ENCODE assay signal across 15 mouse cellular contexts in genomic region chr1:63214631-63215030, GRCm38 (mm10). TPM values are rescaled to one million over a fixed set of nuclear protein-coding genes. Genes with fewer than 3 reads are reported as not detected.
DNase-seq lines count a peak whose midpoint lies in the region; ATAC-seq and TF ChIP-seq lines count a peak whose summit lies in the region.
"Had no signal": no experiment of that assay in that cellular context is flagged by ENCODE, and none has a peak within 500 bp of the region (broad histone marks: within the 10 kb centered on the region; RNA-seq: fewer than 3 reads in every experiment).

No protein-coding gene starts in this region.

- no peak overlapping the region for H3K4me3 ChIP-seq in limb, embryonic 13.5 days
- H3K4me3 ChIP-seq in limb, embryonic 10.5 days, result no peak overlapping the region
- peak overlapping the region; percentile 25; the same call in 1 of the 2 replicates for H3K4me3 ChIP-seq in brown adipose tissue, adult 24 weeks (ENCODE audit: insufficient read depth, low read depth, low read length)
- no peak overlapping the region for H3K4me3 ChIP-seq in midbrain, postnatal 0 days (ENCODE audit: low read depth, low read length)
- H3K4me3 ChIP-seq: liver, embryonic 12.5 days had no signal

- H3K4me1 ChIP-seq in limb, embryonic 13.5 days, result peaks cover 16% of the 10 kb centered on the region
- peaks cover 13% of the 10 kb centered on the region; the same call in 1 of the 2 replicates for H3K4me1 ChIP-seq in limb, embryonic 10.5 days
- no peaks in the 10 kb centered on the region for H3K4me1 ChIP-seq in brown adipose tissue, adult 24 weeks (ENCODE audit: control insufficient read depth, insufficient read depth, insufficient read length, low read length)
- H3K4me1 ChIP-seq in midbrain, postnatal 0 days (ENCODE audit: insufficient read depth, low read length), result no peaks in the 10 kb centered on the region
- H3K4me1 ChIP-seq: liver, embryonic 12.5 days had no signal

- H3K9ac ChIP-seq in limb, embryonic 13.5 days, result no peak overlapping the region
- H3K9ac ChIP-seq in midbrain, postnatal 0 days (replicated peaks; ENCODE audit: low read length, poor library complexity, severe bottlenecking), result no peak overlapping the region
- H3K9ac ChIP-seq: kidney, embryonic 15.5 days; liver, embryonic 12.5 days; lung, embryonic 14.5 days had no signal

- no peak overlapping the region for H3K27ac ChIP-seq in limb, embryonic 13.5 days
- H3K27ac ChIP-seq in limb, embryonic 10.5 days, result no peak overlapping the region
- H3K27ac ChIP-seq in brown adipose tissue, adult 24 weeks (replicated peaks; ENCODE audit: low read depth, low read length), result peak overlapping the region; percentile 78
- peak overlapping the region; percentile 39; the same call in 1 of the 2 replicates for H3K27ac ChIP-seq in midbrain, postnatal 0 days (ENCODE audit: low read depth, low read length)
- H3K27ac ChIP-seq: kidney, embryonic 15.5 days; liver, embryonic 12.5 days had no signal

- 35% methylated on average over 7 of the region's 7 CpGs for WGBS in limb, embryonic 13.5 days
- WGBS in limb, embryonic 10.5 days, result 43% methylated on average over 7 of the region's 7 CpGs
- WGBS in midbrain, postnatal 0 days, result 50% methylated on average over 7 of the region's 7 CpGs

- peaks cover 34% of the 10 kb centered on the region for H3K27me3 ChIP-seq in limb, embryonic 13.5 days
- H3K27me3 ChIP-seq in limb, embryonic 10.5 days (ENCODE audit: low read depth, poor library complexity, severe bottlenecking), result peaks cover 51% of the 10 kb centered on the region
- H3K27me3 ChIP-seq in midbrain, postnatal 0 days (ENCODE audit: insufficient read depth, low read length), result no peaks in the 10 kb centered on the region

- 0 out of 2 replicates have a peak, but pooled peaks cover 4% of the 10 kb centered on the region for H3K9me3 ChIP-seq in limb, embryonic 13.5 days
- H3K9me3 ChIP-seq in limb, embryonic 10.5 days (replicated peaks), result no peaks in the 10 kb centered on the region
- H3K9me3 ChIP-seq in midbrain, postnatal 0 days (ENCODE audit: low read length), result no peaks in the 10 kb centered on the region
- H3K9me3 ChIP-seq: kidney, embryonic 15.5 days; liver, embryonic 12.5 days had no signal

- no peak for ATAC-seq in limb, embryonic 13.5 days (ENCODE audit: low FRiP score, low read depth)
- no peak for ATAC-seq in midbrain, postnatal 0 days (ENCODE audit: low FRiP score)
- ATAC-seq: liver, embryonic 12.5 days had no signal

- TF ChIP-seq CTCF in midbrain, postnatal 0 days (IDR thresholded peaks at IDR 0.05), result no peak

- DNase-seq in heart, adult 11 months, result peak; percentile 82
- no peak for DNase-seq in heart, postnatal 4 days
- no peak for DNase-seq in limb, embryonic 10.5 days (ENCODE audit: low spot score)
- no peak for DNase-seq in midbrain, postnatal 0 days (ENCODE audit: low spot score)
- DNase-seq in Muller cell, postnatal 12 days (ENCODE audit: inconsistent ontology term), result no peak
- DNase-seq: cerebellum, postnatal 14 days; gastrocnemius, postnatal 14 days; heart, postnatal 10 days had no signal

- no peaks in the 10 kb centered on the region for H3K36me3 ChIP-seq in limb, embryonic 13.5 days
- H3K36me3 ChIP-seq in limb, embryonic 10.5 days, result no peaks in the 10 kb centered on the region
- H3K36me3 ChIP-seq in midbrain, postnatal 0 days (ENCODE audit: insufficient read depth, low read length), result no peaks in the 10 kb centered on the region
- H3K36me3 ChIP-seq: G1E; kidney, embryonic 15.5 days; liver, embryonic 12.5 days had no signal

- H3K4me2 ChIP-seq in limb, embryonic 13.5 days (replicated peaks), result 0 out of 2 replicates have a peak overlapping the region, but pooled peaks have one; percentile 7
- H3K4me2 ChIP-seq in midbrain, postnatal 0 days (ENCODE audit: low read depth, low read length, poor library complexity, severe bottlenecking), result no peak overlapping the region
- H3K4me2 ChIP-seq: liver, embryonic 12.5 days had no signal

RNA-seq across cellular contexts. Expression of gene Gpr1, which starts 0.3 kb away (rescaled TPM):
- not detected for total RNA-seq in heart, postnatal 4 days (2021)
- 0.22 and 0.25 TPM in 2 replicates for polyA plus RNA-seq in limb, embryonic 13.5 days (2015; fragmentation: Nextera tagmentation; extraction: Ambion mirVana)
- 0.08 and 0.15 TPM in 2 replicates for polyA plus RNA-seq in limb, embryonic 10.5 days (2016; fragmentation: Nextera tagmentation; extraction: Ambion mirVana)
- polyA plus RNA-seq in brown adipose tissue, adult 24 weeks (2012; ENCODE audit: insufficient read depth, insufficient read length, missing spikeins), result 0.79 and 1.2 TPM in 2 replicates
- total RNA-seq in midbrain, postnatal 0 days (2014; rRNA removed), result 0.16 and 1.2 TPM in 2 replicates
- 1.2 TPM in 2 replicates for polyA plus RNA-seq in midbrain, postnatal 0 days (2015; fragmentation: Nextera tagmentation; extraction: Ambion mirVana)
- polyA plus RNA-seq: C2C12; liver, embryonic 12.5 days; lung, embryonic 14.5 days had no signal

RNA-seq across cellular contexts. Expression of gene Ndufs1, which starts 38.0 kb away (rescaled TPM):
- 100 to 1,000 TPM; 533 to 564 TPM for total RNA-seq in heart, postnatal 4 days (2021)
- 131 and 134 TPM in 2 replicates for polyA plus RNA-seq in limb, embryonic 13.5 days (2015; fragmentation: Nextera tagmentation; extraction: Ambion mirVana)
- 151 and 163 TPM in 2 replicates for polyA plus RNA-seq in limb, embryonic 10.5 days (2016; fragmentation: Nextera tagmentation; extraction: Ambion mirVana)
- polyA plus RNA-seq in brown adipose tissue, adult 24 weeks (2012; ENCODE audit: insufficient read depth, insufficient read length, missing spikeins), result 837 and 962 TPM in 2 replicates
- total RNA-seq in midbrain, postnatal 0 days (2014; rRNA removed), result 117 and 137 TPM in 2 replicates
- polyA plus RNA-seq in midbrain, postnatal 0 days (2015; fragmentation: Nextera tagmentation; extraction: Ambion mirVana), result 128 and 134 TPM in 2 replicates

RNA-seq across cellular contexts. Expression of gene Eef1b2, which starts 38.0 kb away (rescaled TPM):
- 100 to 1,000 TPM; 497 to 542 TPM for total RNA-seq in heart, postnatal 4 days (2021)
- polyA plus RNA-seq in limb, embryonic 13.5 days (2015; fragmentation: Nextera tagmentation; extraction: Ambion mirVana), result 609 and 631 TPM in 2 replicates
- 676 and 742 TPM in 2 replicates for polyA plus RNA-seq in limb, embryonic 10.5 days (2016; fragmentation: Nextera tagmentation; extraction: Ambion mirVana)
- polyA plus RNA-seq in brown adipose tissue, adult 24 weeks (2012; ENCODE audit: insufficient read depth, insufficient read length, missing spikeins), result 440 and 463 TPM in 2 replicates
- 617 and 653 TPM in 2 replicates for total RNA-seq in midbrain, postnatal 0 days (2014; rRNA removed)
- 449 and 480 TPM in 2 replicates for polyA plus RNA-seq in midbrain, postnatal 0 days (2015; fragmentation: Nextera tagmentation; extraction: Ambion mirVana)

RNA-seq across cellular contexts. Expression of gene Zdbf2, which starts 58.4 kb away (rescaled TPM):
- total RNA-seq in heart, postnatal 4 days (2021), result 1 to 10 TPM; 4.6 to 5.7 TPM
- 14.9 and 16.3 TPM in 2 replicates for polyA plus RNA-seq in limb, embryonic 13.5 days (2015; fragmentation: Nextera tagmentation; extraction: Ambion mirVana)
- polyA plus RNA-seq in limb, embryonic 10.5 days (2016; fragmentation: Nextera tagmentation; extraction: Ambion mirVana), result 10.9 and 12.8 TPM in 2 replicates
- polyA plus RNA-seq in brown adipose tissue, adult 24 weeks (2012; ENCODE audit: insufficient read depth, insufficient read length, missing spikeins), result not detected in 2 replicates
- 31.6 and 35.3 TPM in 2 replicates for total RNA-seq in midbrain, postnatal 0 days (2014; rRNA removed)
- polyA plus RNA-seq in midbrain, postnatal 0 days (2015; fragmentation: Nextera tagmentation; extraction: Ambion mirVana), result 26.7 and 45.9 TPM in 2 replicates
- polyA plus RNA-seq: C2C12, G1E had no signal

Comparison
In these comparisons a context has a peak if more than half of its experiments do, and no peak if none do; other contexts are left out.
1. H3K27ac ChIP-seq: peak in brown adipose tissue, adult 24 weeks (single experiment) and midbrain, postnatal 0 days (single experiment); none in limb, embryonic 13.5 days (single experiment) and limb, embryonic 10.5 days (single experiment).